Mouse (Mus musculus) heart, postnatal 14 days (tissue): ENCODE measurements around the gene Ripk1. TPM values are rescaled to one million over a fixed set of nuclear protein-coding genes. Genes with fewer than 3 reads are reported as not detected.

Experiments used
- DNase-seq, 2 experiments: peaks; one replicate each; pipeline ENCODE4 v3.0.0; 2021 to 2022
- intact Hi-C: fragments of 180-260 bp; cut with DNase I; formaldehyde crosslinking; loops from one replicate; pipeline ENCODE4 v1.15.1; 2025
- long read RNA-seq, 2 experiments: library from polyadenylated mRNA; stranded (forward); transcript quantifications; one replicate each; pipeline ENCODE4 v2.0.0; 2021
- total RNA-seq, 2 experiments: library from RNA; stranded (reverse); gene quantifications; 2 replicates each; pipeline ENCODE4 v1.2.3; 2021

Ripk1 gene
- total RNA-seq: 10 to 100 TPM; 10.8 to 11.9 TPM
- long read RNA-seq, experiment 1, transcript Ripk1-201 (11 exons, 3,266 nt): major isoform, 21 of 24 reads
- long read RNA-seq, experiment 1, partial matches to known transcripts: 0 of 24 reads
- long read RNA-seq, experiment 1, other reads (novel, unspliced or antisense): 3 of 24 reads
- long read RNA-seq, experiment 2, transcript Ripk1-201 (11 exons, 3,266 nt): major isoform, 9 of 11 reads
- long read RNA-seq, experiment 2, partial matches to known transcripts: 0 of 11 reads
- long read RNA-seq, experiment 2, other reads (novel, unspliced or antisense): 2 of 11 reads

DNA sequence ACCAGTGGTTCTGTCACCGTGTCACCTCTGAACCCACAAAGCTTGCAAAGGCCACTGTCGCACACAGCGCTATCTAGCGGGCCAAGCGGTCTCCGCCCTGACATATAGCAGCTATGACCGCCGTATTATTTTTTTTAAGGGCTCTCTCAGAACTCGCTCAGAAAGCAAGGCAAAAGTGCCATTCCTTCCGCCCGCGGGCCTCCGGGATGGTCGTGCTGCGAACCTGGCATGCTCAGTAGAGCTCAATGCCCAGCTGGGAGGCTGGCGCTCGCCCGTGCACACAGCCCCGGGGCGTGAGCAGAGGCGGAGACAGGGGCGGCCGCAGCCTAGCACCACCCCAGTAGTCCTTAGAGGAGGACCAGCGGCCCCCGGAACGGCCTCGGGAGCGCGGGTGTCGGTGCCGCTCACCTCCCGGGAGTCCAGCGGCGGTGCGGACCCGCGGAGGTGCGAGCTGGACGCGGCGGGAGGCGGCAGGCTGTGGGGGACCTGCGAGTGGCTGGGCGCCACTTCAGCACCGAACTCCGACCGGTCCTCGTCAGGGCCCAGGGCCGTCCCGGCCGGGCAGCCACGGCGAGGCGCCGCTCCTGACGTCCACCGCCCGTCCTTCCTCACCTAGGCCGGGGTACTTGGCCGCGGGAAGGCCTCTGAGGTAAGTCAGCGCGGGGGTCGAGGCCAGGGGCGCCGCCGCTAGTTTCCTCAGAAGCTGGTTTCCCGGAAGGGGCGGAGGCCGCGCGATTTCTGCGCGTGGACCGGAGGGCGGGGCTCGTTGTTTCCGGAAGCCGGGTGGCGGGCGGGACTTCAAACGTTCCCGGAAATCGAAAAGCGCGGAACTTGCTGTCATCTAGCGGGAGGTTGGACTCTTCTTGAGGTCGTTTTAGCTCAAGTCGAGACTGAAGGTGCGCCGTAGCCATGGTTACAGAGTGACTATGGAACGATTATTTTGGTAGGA lies at the start of gene Ripk1, which contains the start of gene Serpinb6a:
Gene Ripk1, plus strand, starts transcription at position 306 of the 949 bp plus-strand sequence.
Gene Serpinb6a, minus strand, starts transcription at position 737 of the 949 bp plus-strand sequence.
- intact Hi-C loops: no loop called here

DNA sequence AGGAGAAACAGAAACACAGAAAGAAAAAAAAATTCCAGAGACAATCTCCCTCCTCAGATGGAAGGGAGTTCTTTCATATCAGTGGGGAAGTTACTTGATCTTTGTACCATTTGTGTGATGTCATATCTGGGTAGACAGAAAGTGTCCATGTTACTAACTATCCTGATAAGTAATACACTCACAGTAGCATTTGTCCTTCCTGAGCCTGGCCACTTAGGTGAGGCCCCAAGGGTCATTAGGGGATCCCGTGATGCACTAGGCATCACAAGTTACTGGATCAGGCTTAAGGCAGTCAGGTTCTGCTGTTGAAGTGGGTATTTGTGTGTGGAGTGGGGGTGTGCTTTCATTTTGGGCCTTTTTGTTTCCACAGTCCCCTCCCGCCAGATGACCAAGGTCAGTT lies 49.2 kb upstream of the Ripk1 start:
- intact Hi-C loops: no loop called here
- no peak for DNase-seq

More for the DNA sequence above, at the start of gene Ripk1, which contains the start of gene Serpinb6a:
- peak; percentile 89 to 93 for DNase-seq

DNA sequence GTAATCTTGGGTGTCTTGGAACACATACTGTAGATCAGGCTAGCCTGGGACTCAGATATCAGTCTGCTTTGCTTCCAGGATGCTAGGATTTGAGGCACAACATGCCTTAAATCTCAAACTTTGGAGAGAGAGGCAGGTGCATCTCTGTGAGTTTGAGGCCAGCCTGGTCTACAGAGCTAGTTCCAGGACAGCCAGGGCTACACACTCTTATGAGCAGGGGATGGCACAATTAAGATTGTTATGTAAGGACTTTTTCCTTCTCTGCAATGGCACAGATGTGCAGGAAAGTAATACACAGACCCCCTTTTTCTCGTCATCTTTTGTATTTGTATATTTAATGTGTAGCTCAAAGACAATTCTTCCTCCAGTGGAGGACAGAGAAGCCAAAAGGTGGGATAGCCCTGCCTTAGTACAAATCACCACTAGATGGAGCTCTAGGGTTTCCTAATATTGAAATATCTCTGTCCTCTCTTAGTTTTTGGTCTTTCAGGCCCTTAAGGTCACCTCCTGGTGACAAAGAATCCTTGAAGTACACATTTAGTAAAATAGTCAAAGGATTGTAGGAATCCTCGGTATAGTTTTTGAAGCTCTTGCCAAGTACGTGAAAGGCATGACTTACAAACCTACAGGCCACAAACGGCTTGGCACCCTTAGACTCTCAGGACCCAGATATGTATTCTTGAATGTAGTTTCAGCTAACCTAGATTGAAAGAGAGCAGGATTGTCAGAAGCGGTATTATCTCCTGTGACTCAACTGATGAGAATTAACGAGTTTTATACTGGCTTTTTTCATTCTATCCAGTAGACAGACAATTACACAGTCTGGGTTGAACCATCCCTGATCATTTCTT lies 45.4 kb upstream of the Ripk1 start:
- peak in 1 of 2 experiments; percentile 55 for DNase-seq
- intact Hi-C loops: loop anchor here (1.0 kb wide), 1 partner anchor 38 kb away; no protein-coding TSS in a partner anchor

DNA sequence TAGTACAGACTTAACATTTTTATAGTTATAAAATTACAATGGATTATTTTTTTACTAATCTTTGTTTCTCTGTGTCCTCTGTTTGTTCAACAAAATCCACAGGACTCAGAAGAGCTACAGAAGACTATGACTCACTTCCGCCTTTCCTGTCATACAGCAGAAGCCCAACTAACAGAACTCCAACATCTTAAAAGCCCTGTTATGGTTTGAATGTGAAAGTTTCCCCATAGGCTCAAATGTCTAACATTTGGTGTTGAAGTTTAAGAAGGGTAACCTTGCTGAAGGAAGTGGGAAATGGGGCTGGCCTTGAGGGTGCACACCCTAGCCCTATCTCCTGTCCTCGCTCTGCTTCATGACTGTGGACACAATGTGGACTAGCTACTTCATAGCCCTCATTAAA lies 42.4 kb upstream of the Ripk1 start:
- intact Hi-C loops: no loop called here
- DNase-seq: no peak

DNA sequence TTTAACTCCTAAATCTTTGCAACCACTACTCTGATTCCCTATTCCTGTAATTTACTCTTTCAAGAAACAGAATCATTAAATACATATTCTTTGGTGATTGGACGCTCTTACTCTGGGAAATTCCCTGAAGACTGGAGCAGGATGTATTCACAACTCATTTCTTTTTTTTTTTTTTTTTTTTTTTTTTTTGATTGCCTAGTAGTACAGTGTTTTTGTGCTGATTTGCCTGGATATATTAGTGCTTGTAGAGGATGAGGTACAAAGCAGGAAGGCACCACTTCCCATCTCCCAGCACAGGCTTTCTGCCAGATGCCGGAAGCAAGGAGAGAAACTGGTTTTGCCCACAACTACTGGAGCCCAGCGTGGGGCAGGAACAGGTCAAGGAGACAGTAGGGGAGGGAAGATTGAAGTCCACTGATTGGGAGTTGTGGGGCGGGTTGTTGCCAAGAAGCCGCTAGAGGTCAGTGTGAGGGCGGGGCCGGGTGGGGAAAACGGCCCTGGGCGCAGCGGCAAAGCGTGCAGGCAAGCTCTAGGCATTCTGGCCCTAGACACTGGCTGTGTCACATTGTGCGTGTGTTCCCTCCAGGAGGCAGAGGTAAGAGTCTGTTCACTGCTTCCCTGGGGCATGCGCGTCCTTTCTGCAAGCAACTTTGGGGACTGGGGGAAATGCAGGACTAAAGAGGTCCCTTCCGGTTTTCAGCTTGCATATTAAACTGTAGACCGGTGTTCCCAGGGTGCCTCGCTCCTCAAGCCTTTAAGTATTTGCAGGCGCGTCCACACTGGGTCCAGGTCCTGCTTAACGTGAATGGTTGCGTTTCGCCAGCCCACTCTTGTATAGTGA lies 37.7 kb upstream of the Ripk1 start, which contains the start of gene Nqo2:
Gene Nqo2, plus strand, starts transcription at position 482 of the 841 bp plus-strand sequence.
- intact Hi-C loops: no loop called here

DNA sequence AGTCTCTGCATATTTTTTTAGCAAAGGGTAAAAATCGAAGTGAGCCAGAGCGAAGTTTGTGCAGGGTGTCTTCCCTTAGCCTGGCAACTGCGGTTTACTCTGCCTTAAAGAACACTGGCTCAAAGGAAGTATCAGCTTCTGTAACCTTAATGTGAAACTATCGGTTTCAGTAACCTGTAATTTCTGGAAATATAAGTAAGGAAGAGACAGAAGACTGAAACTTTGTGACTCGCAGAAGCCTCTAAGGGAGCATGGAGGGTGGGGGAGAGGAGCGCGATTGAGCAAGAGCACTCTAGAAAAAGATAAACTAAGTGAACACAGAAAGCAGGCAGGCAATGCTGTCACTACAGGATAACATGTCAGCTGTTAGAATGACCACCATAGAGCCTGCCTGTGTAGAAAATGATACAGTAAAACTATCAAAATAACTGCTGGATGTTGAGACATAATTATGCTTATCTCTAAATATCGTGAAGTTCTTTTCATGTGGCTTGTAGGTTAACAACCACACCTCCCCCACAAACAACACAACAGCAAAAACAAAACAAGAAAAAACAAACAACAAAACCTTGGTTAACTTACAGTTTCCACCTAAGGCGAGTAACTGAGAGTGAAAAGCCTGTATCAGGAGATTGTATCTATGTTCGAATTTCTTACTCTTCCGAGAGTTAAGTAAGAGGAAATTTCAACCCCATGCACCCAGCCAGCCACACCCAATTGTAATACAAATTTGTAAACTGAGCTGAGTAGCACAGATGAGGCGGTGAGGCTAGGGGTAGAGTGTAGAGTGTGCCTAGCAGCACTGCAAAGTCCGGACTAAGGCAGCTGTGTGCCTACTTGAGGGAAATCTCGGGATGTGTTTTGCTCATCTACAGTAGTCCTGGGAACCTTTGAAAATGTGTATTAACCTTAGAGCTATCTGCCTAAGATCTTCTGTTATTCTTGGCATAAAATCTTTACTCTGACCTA lies 36.8 kb upstream of the Ripk1 start:
- intact Hi-C loops: no loop called here
- DNase-seq: peak in 1 of 2 experiments; percentile 37

More for the DNA sequence above, 37.7 kb upstream of the Ripk1 start, which contains the start of gene Nqo2:
- peak; percentile 73 for DNase-seq

DNA sequence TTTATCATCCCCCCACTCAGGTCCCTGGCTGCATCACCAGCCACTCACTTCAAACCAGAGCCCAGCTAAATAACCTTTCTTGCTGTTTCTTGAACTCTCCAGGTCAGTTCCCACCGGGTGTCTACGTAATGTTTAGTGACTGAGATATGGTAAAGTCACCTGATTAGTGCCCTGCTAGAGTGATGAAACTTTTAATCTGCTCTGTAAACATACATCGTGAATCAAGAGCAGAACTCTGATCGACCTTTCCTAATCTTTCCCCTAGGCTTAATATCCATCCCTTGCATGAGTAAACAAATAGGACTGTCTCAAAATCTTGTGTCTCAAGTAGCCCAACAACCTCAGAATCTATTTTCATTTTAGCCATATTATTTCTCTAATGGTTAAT lies 36.1 kb upstream of the Ripk1 start:
- DNase-seq: no peak
- intact Hi-C loops: no loop called here

DNA sequence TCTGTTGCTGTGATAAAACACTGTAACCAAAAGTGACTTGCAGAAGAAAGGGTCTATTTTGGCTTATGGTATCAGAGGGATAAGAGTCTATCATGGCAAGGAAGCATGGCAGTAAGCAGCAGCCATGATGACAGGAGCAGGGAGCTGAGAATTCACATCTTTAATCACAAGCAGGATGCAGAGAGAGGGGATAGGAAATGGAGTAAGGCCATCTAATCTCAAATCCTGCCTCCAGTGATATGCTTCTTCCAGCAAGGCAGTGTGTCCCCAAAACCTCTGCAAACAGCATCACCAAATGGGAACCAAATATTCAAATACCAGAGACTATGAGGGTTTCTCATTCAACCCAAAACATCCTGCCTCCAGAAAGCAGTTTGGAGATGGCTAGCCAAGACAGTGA lies 35.6 kb upstream of the Ripk1 start:
- intact Hi-C loops: no loop called here
- no peak for DNase-seq

DNA sequence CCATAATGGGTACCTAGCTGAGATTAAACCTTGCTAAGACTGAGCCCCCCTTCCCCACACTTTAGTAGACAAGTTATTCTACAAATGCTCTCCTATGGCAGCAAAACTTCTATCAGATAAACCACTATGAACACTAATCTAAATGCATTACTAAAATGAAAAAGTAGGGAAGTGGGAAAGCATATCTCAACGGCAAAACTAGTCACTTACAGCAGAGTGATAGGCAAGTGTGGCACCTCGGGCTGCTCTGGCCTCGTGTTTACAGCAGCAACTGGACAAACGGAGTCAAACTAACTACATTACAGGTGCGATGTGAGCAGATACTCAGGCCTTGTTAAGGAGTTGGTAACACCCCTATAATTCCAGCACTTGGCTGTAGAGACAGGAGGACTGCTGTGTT lies 12.5 kb upstream of the Ripk1 start:
- intact Hi-C loops: no loop called here
- DNase-seq: no peak

DNA sequence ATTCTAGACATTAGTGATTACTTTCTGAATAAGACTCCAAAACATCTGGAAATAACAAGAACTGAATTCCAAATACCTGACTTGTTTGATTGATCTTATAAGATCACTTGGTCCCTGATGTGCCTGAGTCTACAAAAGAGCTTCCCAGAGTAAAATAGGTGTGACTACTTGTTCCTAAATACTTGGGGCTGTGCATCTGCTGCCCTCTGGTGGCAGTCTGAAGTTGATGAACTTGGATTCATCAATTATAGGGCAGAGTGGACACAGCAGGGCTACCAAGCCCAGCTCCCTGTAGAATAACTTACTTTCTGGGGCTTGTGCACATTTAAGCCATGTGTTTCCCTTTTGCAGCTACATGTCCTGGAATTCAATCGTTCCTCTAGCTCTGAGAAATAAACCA lies 7.0 kb upstream of the Ripk1 start:
- DNase-seq: peak; percentile 78 to 81
- intact Hi-C loops: no loop called here

DNA sequence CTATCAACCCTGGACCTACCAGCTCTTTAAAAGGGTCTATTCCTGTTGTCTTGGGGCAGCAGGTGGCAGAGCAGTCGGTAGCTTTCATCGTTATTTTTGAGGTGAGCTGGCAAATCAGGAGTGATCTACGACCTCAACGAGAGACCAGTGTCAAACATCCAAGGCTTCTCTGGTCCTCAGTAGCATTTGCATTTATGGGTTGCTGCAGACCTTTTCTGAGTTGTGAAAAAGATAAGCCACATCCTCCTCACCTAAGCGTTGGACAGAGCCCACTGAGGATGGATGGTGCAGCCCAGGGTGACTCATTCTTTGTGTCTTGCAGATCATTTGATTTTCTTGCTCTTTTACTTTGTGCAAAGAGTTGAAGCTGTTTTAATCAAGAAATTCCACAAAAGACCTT lies 895 bp downstream of the Ripk1 start:
- intact Hi-C loops: no loop called here
- no peak for DNase-seq

DNA sequence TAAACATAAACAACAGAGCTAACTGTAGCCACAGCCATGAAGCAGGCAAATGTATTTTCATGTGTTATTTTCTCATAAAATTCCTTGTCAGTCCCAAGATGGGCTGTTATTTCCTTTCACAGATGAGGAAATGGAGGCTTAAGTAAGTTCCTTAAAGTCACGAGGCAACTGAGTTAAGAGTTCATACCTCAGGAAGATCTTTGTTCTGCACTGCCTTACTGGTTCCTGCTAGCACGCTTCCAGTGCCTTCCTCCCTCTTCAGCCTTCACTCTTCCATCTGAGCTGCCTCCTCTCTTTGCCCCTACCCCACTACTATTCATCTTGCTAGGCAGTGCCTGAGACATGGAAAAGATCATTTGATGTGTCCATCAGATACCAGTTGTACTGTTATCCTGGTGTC lies 5.1 kb downstream of the Ripk1 start:
- DNase-seq: no peak
- intact Hi-C loops: no loop called here

DNA sequence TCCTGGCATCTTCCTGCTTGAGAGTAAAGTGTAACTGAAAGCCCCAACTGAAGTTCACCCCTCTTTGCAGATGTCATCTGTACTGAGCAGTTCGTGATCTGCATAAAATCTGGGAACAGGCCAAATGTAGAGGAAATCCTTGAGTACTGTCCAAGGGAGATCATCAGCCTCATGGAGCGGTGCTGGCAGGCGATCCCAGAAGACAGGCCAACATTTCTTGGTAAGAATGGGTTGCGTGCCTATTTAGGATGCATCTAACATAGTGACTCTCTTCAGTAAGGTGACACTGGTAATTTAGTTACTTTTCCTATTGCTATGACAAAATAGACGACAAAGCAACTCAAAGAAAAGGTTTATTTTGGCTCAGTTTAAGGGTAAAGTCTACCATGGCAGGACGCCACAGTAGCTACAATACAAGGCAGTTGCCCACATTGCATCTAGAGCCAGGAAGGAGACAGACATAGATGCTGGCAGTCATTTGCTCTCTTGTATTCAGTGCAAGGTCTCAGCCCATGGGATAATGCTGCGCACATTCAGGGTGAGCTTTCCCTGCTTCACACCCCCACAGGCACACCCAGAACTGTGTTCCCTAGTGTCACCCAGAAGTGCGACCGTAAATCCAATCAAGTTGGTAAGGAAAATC lies 14.9 kb downstream of the Ripk1 start:
- intact Hi-C loops: no loop called here
- DNase-seq: no peak

DNA sequence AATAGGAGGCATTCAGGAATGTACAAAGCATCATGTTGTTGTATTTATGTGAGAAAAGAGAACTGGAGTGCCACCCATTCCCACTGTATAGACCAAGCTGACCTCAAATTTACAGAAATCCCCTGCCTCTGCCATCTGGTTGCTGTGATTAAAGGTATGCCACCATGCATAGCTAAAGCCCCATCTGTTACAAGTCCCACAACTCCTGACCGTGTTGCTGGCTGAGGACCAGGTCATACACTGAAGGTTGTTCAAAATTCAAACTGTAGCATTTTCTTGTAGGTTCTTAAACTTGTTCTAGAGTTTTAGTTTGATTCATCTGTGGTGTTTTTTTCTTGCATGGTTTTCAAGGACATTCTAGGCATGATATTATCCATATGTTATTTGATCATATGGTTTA lies 16.4 kb downstream of the Ripk1 start:
- intact Hi-C loops: no loop called here

DNA sequence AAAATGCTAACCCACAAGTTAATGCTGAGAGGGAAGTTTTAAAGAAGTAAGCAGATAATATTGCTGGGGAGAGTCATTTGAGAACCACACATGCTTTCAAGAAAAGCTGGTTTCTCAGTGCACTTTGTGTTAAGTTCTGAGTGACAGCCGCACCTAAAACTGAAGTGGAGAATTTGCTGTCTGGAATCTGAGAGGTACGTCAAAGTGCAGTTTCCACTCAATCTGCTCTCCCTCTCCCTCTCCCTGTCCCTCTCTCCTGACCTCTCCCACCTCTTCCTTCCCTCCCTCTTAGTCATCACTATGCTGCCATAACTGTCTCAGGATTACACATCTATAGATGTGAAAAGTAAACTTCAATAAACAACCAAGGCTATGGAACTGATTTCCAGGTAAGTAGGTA lies 19.8 kb downstream of the Ripk1 start:
- DNase-seq: no peak
- intact Hi-C loops: no loop called here

More for the DNA sequence above, 16.4 kb downstream of the Ripk1 start:
- DNase-seq: no peak

DNA sequence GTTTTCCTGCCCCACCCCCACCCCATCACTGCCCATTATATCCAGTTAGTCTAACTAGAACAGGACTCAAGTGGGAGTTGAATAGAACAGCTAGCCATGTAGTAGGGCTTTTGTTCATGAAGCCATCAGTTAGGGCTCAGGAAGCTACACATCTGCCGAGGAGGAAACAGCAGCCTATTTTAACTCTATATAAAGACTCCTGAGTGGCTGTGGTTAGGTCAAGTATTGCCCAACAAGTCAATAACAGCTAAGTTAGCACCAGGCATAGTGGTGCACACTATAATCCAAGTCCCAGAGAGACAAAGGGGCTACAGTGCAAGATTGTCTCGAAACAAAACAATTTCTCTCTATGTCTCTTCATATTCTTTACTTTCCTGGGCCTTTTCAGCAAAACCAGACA lies 29.9 kb downstream of the Ripk1 start:
- intact Hi-C loops: no loop called here
- DNase-seq: no peak

DNA sequence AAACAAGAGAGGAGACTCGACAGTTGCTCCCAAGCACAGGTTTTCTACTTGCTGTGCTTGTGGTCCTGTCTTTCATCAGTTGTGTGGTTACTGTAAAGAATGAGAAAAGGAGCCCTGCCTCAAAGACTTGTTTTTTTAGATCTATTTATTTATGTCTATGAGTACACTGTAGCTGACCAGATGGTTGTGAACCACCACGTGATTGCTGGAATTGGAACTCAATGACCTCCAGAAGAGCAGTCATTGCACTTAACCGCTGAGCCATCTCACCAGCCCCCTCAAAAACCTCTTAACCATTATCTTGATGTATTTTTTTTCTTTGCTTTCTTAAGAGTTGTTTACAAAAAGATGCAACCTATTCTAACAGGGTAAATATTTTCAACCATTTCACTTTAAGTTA lies 33.3 kb downstream of the Ripk1 start:
- intact Hi-C loops: no loop called here
- no peak for DNase-seq

DNA sequence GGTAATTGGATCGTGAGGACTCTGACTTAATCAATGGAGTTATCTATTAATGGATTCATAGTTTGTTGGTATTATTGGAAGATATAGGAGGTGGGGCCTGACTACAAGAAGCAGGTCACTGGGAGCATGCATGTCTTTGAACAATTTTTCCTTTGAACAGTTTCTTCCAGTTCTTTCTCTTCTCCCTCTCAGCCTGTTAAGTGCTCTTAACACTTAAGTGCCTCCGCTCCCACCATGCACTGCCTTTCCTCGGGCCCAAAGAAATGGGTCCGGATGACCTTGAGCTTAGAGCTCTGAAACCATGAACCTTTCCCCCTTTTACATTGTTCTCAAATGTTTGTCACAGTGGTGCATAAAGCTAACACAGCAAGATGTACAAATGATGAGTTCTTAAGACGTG lies 34.6 kb downstream of the Ripk1 start:
- intact Hi-C loops: no loop called here
- no peak for DNase-seq
